Mouse (Mus musculus): ENCODE data around the gene Smarcal1. TPM values are rescaled to one million over a fixed set of nuclear protein-coding genes. Genes with fewer than 3 reads are reported as not detected.

Gene Smarcal1
- polyA plus RNA-seq, 1 experiment from 2014 or later: 20.0 TPM

GRCm38 (mm10) chr1:72599146-72600101 lies 16.4 kb downstream of the Smarcal1 start:
- peak; percentile 79 for ATAC-seq (replicated peaks; ENCODE audit: extremely low read depth, insufficient read depth, low FRiP score)
- peaks cover 32% of the 10 kb centered on the region for H3K36me3 ChIP-seq (ENCODE audit: control insufficient read depth, insufficient read depth)
- 32% methylated on average over 21 of the region's 21 CpGs for WGBS

GRCm38 (mm10) chr1:72600778-72601177 lies 17.7 kb downstream of the Smarcal1 start:
- no peaks in the 10 kb centered on the region for H3K27me3 ChIP-seq (ENCODE audit: control insufficient read depth, insufficient read depth, low read length)
- peak overlapping the region; percentile 86 for H3K27ac ChIP-seq (ENCODE audit: low read length)
- H3K9ac ChIP-seq (ENCODE audit: low read length): no peak overlapping the region
- H3K4me2 ChIP-seq (ENCODE audit: low read depth, low read length): no peak overlapping the region
- peaks cover 27% of the 10 kb centered on the region for H3K36me3 ChIP-seq (ENCODE audit: control insufficient read depth, insufficient read depth)
- H3K9me3 ChIP-seq (replicated peaks; ENCODE audit: control insufficient read depth, low read length): no peaks in the 10 kb centered on the region
- WGBS: 73% methylated on average over 5 of the region's 5 CpGs
- peaks cover 43% of the 10 kb centered on the region for H3K4me1 ChIP-seq (ENCODE audit: control insufficient read depth, insufficient read depth, low read length)
- H3K4me3 ChIP-seq (ENCODE audit: low read length): no peak overlapping the region
- no peak for ATAC-seq (replicated peaks; ENCODE audit: extremely low read depth, insufficient read depth, low FRiP score)

More at GRCm38 (mm10) chr1:72599146-72600101, 16.4 kb downstream of the Smarcal1 start:
- Histone ChIP-seq H3K9me3 (replicated peaks; ENCODE audit: control insufficient read depth, low read length) (no peaks in the 10 kb centered on the region), H3K27me3 (ENCODE audit: control insufficient read depth, insufficient read depth, low read length) (no peaks in the 10 kb centered on the region), H3K27ac (ENCODE audit: low read length) (peak overlapping the region; percentile 97), H3K9ac (ENCODE audit: low read length) (peak overlapping the region; percentile 37), H3K4me3 (ENCODE audit: low read length) (no peak overlapping the region), H3K4me1 (ENCODE audit: control insufficient read depth, insufficient read depth, low read length) (peaks cover 43% of the 10 kb centered on the region), H3K4me2 (ENCODE audit: low read depth, low read length) (peak overlapping the region; percentile 42)

- ATAC-seq (replicated peaks; ENCODE audit: extremely low read depth, insufficient read depth, low FRiP score): no peak
- Histone ChIP-seq H3K9me3 (replicated peaks; ENCODE audit: control insufficient read depth, low read length) (no peaks in the 10 kb centered on the region), H3K4me2 (ENCODE audit: low read depth, low read length) (no peak overlapping the region), H3K9ac (ENCODE audit: low read length) (no peak overlapping the region; the same call in 1 of the 2 replicates), H3K27ac (ENCODE audit: low read length) (peak overlapping the region; percentile 86), H3K4me1 (ENCODE audit: control insufficient read depth, insufficient read depth, low read length) (peaks cover 43% of the 10 kb centered on the region), H3K36me3 (ENCODE audit: control insufficient read depth, insufficient read depth) (peaks cover 26% of the 10 kb centered on the region), H3K27me3 (ENCODE audit: control insufficient read depth, insufficient read depth, low read length) (no peaks in the 10 kb centered on the region), H3K4me3 (ENCODE audit: low read length) (no peak overlapping the region)
- WGBS: 73% methylated on average over 7 of the region's 7 CpGs
Measured at GRCm38 (mm10) chr1:72601233-72601632, 18.2 kb downstream of the Smarcal1 start.

- Histone ChIP-seq H3K36me3 (ENCODE audit: control insufficient read depth, insufficient read depth) (peaks cover 24% of the 10 kb centered on the region), H3K9me3 (replicated peaks; ENCODE audit: control insufficient read depth, low read length) (no peaks in the 10 kb centered on the region), H3K27me3 (ENCODE audit: control insufficient read depth, insufficient read depth, low read length) (no peaks in the 10 kb centered on the region), H3K4me2 (ENCODE audit: low read depth, low read length) (no peak overlapping the region; the same call in 1 of the 2 replicates), H3K9ac (ENCODE audit: low read length) (peak overlapping the region; percentile 26), H3K4me1 (ENCODE audit: control insufficient read depth, insufficient read depth, low read length) (peaks cover 43% of the 10 kb centered on the region), H3K4me3 (ENCODE audit: low read length) (no peak overlapping the region), H3K27ac (ENCODE audit: low read length) (peak overlapping the region; percentile 86)
- peak; percentile 68 for ATAC-seq (replicated peaks; ENCODE audit: extremely low read depth, insufficient read depth, low FRiP score)
- 53% methylated on average over 5 of the region's 5 CpGs for WGBS
Measured at GRCm38 (mm10) chr1:72602186-72602585, 19.1 kb downstream of the Smarcal1 start.

GRCm38 (mm10) chr1:72602803-72603202 lies 19.8 kb downstream of the Smarcal1 start:
- Histone ChIP-seq H3K9me3 (replicated peaks; ENCODE audit: control insufficient read depth, low read length) (no peaks in the 10 kb centered on the region), H3K9ac (ENCODE audit: low read length) (no peak overlapping the region), H3K36me3 (ENCODE audit: control insufficient read depth, insufficient read depth) (peaks cover 21% of the 10 kb centered on the region), H3K27me3 (ENCODE audit: control insufficient read depth, insufficient read depth, low read length) (no peaks in the 10 kb centered on the region), H3K27ac (ENCODE audit: low read length) (peak overlapping the region; percentile 86), H3K4me1 (ENCODE audit: control insufficient read depth, insufficient read depth, low read length) (peaks cover 43% of the 10 kb centered on the region), H3K4me3 (ENCODE audit: low read length) (no peak overlapping the region), H3K4me2 (ENCODE audit: low read depth, low read length) (no peak overlapping the region)
- ATAC-seq (replicated peaks; ENCODE audit: extremely low read depth, insufficient read depth, low FRiP score): no peak
- WGBS: 90% methylated on average over 5 of the region's 5 CpGs

- peaks cover 18% of the 10 kb centered on the region for H3K36me3 ChIP-seq (ENCODE audit: control insufficient read depth, insufficient read depth)
- H3K27me3 ChIP-seq (ENCODE audit: control insufficient read depth, insufficient read depth, low read length): no peaks in the 10 kb centered on the region
- ATAC-seq (replicated peaks; ENCODE audit: extremely low read depth, insufficient read depth, low FRiP score): no peak
- no peak overlapping the region for H3K4me3 ChIP-seq (ENCODE audit: low read length)
- WGBS: 87% methylated on average over 12 of the region's 12 CpGs
- peaks cover 12% of the 10 kb centered on the region for H3K4me1 ChIP-seq (ENCODE audit: control insufficient read depth, insufficient read depth, low read length)
- H3K4me2 ChIP-seq (ENCODE audit: low read depth, low read length): no peak overlapping the region
- H3K9me3 ChIP-seq (replicated peaks; ENCODE audit: control insufficient read depth, low read length): no peaks in the 10 kb centered on the region
- no peak overlapping the region for H3K27ac ChIP-seq (ENCODE audit: low read length)
- H3K9ac ChIP-seq (ENCODE audit: low read length): no peak overlapping the region
Measured at GRCm38 (mm10) chr1:72606186-72606673, 23.2 kb downstream of the Smarcal1 start.

GRCm38 (mm10) chr1:72609129-72609528 lies 26.1 kb downstream of the Smarcal1 start:
- Histone ChIP-seq H3K9ac (ENCODE audit: low read length) (no peak overlapping the region), H3K4me1 (ENCODE audit: control insufficient read depth, insufficient read depth, low read length) (no peaks in the 10 kb centered on the region), H3K27ac (ENCODE audit: low read length) (no peak overlapping the region), H3K4me3 (ENCODE audit: low read length) (no peak overlapping the region), H3K27me3 (ENCODE audit: control insufficient read depth, insufficient read depth, low read length) (no peaks in the 10 kb centered on the region), H3K4me2 (ENCODE audit: low read depth, low read length) (no peak overlapping the region), H3K9me3 (replicated peaks; ENCODE audit: control insufficient read depth, low read length) (no peaks in the 10 kb centered on the region), H3K36me3 (ENCODE audit: control insufficient read depth, insufficient read depth) (peaks cover 34% of the 10 kb centered on the region)
- no peak for ATAC-seq (replicated peaks; ENCODE audit: extremely low read depth, insufficient read depth, low FRiP score)
- 77% methylated on average over 10 of the region's 10 CpGs for WGBS

- 83% methylated on average over 23 of the region's 23 CpGs for WGBS
- H3K4me3 ChIP-seq (ENCODE audit: low read length): no peak overlapping the region
Measured at GRCm38 (mm10) chr1:72609887-72610877, 27.1 kb downstream of the Smarcal1 start.

More at GRCm38 (mm10) chr1:72609887-72610877, 27.1 kb downstream of the Smarcal1 start:
- no peak for ATAC-seq (replicated peaks; ENCODE audit: extremely low read depth, insufficient read depth, low FRiP score)
- Histone ChIP-seq H3K36me3 (ENCODE audit: control insufficient read depth, insufficient read depth) (peaks cover 37% of the 10 kb centered on the region), H3K4me2 (ENCODE audit: low read depth, low read length) (no peak overlapping the region), H3K27ac (ENCODE audit: low read length) (no peak overlapping the region), H3K4me1 (ENCODE audit: control insufficient read depth, insufficient read depth, low read length) (no peaks in the 10 kb centered on the region), H3K9me3 (replicated peaks; ENCODE audit: control insufficient read depth, low read length) (no peaks in the 10 kb centered on the region), H3K9ac (ENCODE audit: low read length) (no peak overlapping the region), H3K27me3 (ENCODE audit: control insufficient read depth, insufficient read depth, low read length) (no peaks in the 10 kb centered on the region)
